Mouse (Mus musculus): ENCODE results near the gene Camk1d. TPM values are rescaled to one million over a fixed set of nuclear protein-coding genes. Genes with fewer than 3 reads are reported as not detected.

The Camk1d gene
- total and polyA plus RNA-seq, 3 experiments: 4.6 to 12.4 (median 4.8) TPM

- DNase-seq (ENCODE audit: extremely low read depth): no peak
- dilution Hi-C loops (cut with MboI; ENCODE audit: extremely low pct_ligation_motif_present, extremely low pct_unique_long_range_greater_than_20kb, low sequenced_read_pairs) (no loop called here), in situ Hi-C loops (cut with MboI; ENCODE audit: low pct_ligation_motif_present, low pct_unique_long_range_greater_than_20kb, low sequenced_read_pairs) (no loop called here)
- Histone ChIP-seq H3K36me3 (replicated peaks in 1 of 2; ENCODE audit: control insufficient read depth in 1 of 2, insufficient read depth in 1 of 2, low read length in 1 of 2) (peaks cover 0 to 38% of the 10 kb centered on the region in 2 experiments), H3K79me2 (replicated peaks; ENCODE audit: control insufficient read depth, extremely low read depth, insufficient read depth, poor library complexity, severe bottlenecking) (no peaks in the 10 kb centered on the region), H3K4me3 (replicated peaks in 1 of 3; ENCODE audit: low read depth in 2 of 3, low read length in 2 of 3, poor library complexity in 1 of 3) (no peak overlapping the region), H3K9me3 (replicated peaks; ENCODE audit: low read length) (peaks cover 3% of the 10 kb centered on the region), H3K4me2 (ENCODE audit: insufficient read depth, low read depth, poor library complexity, severe bottlenecking) (no peak overlapping the region), H3K27me3 (replicated peaks) (no peaks in the 10 kb centered on the region), H3K4me1 (ENCODE audit: control insufficient read depth in 1 of 2, insufficient read depth in 2 of 2) (peaks cover 0 to 12% of the 10 kb centered on the region in 2 experiments; a peak in 2 of 4 replicates), H3K9ac (ENCODE audit: insufficient read depth, low read depth) (no peak overlapping the region), H3K27ac (ENCODE audit: insufficient read depth, low read depth) (no peak overlapping the region)
- no peak for TF ChIP-seq E2F4 (IDR thresholded peaks at IDR 0.05; ENCODE audit: insufficient replicate concordance, low read depth, low read length)
- TF ChIP-seq NELFE (IDR thresholded peaks at IDR 0.05; ENCODE audit: low read depth, low read length): no peak
- TF ChIP-seq USF2 (conservative IDR thresholded peaks at IDR 0.05; ENCODE audit: low read depth, low read length): no peak
- no peak for TF ChIP-seq MAFK (IDR thresholded peaks at IDR 0.05; ENCODE audit: insufficient replicate concordance, low read length)
- TF ChIP-seq SIN3A (IDR thresholded peaks at IDR 0.05; ENCODE audit: low read length): no peak
- TF ChIP-seq ZMIZ1 (IDR thresholded peaks at IDR 0.05; ENCODE audit: low read depth, low read length): no peak
- TF ChIP-seq EP300 (IDR thresholded peaks at IDR 0.05; ENCODE audit: low read length): no peak
- TF ChIP-seq MAX (IDR thresholded peaks at IDR 0.05; ENCODE audit: low read length): no peak
- TF ChIP-seq MYC (IDR thresholded peaks at IDR 0.05; ENCODE audit: low read depth, low read length): no peak
- no peak for TF ChIP-seq BHLHE40 (IDR thresholded peaks at IDR 0.05; ENCODE audit: low read depth, low read length)
- TF ChIP-seq UBTF (IDR thresholded peaks at IDR 0.05; ENCODE audit: low read depth, low read length): no peak
- no peak for TF ChIP-seq CHD1 (IDR thresholded peaks at IDR 0.05; ENCODE audit: low read depth, low read length)
- no peak for TF ChIP-seq JUND (conservative IDR thresholded peaks at IDR 0.05; ENCODE audit: low read depth, low read length)
Measured at GRCm38 (mm10) chr2:5681302-5681701, 33.0 kb downstream of the Camk1d start.

- no peaks in the 10 kb centered on the region for H3K79me2 ChIP-seq (replicated peaks; ENCODE audit: control insufficient read depth, extremely low read depth, insufficient read depth, poor library complexity, severe bottlenecking)
- no peak overlapping the region for H3K9ac ChIP-seq (ENCODE audit: insufficient read depth, low read depth)
- in situ Hi-C loops (cut with MboI; ENCODE audit: low pct_ligation_motif_present, low pct_unique_long_range_greater_than_20kb, low sequenced_read_pairs): no loop called here
- H3K4me1 ChIP-seq (ENCODE audit: control insufficient read depth in 1 of 2, insufficient read depth in 2 of 2): peaks cover 0 to 12% of the 10 kb centered on the region in 2 experiments; a peak in 2 of 4 replicates
- no peak overlapping the region for H3K4me3 ChIP-seq (replicated peaks in 1 of 3; ENCODE audit: low read depth in 2 of 3, low read length in 2 of 3, poor library complexity in 1 of 3)
- peaks cover 3% of the 10 kb centered on the region for H3K9me3 ChIP-seq (replicated peaks; ENCODE audit: low read length)
- H3K27me3 ChIP-seq (replicated peaks): no peaks in the 10 kb centered on the region
- dilution Hi-C loops (cut with MboI; ENCODE audit: extremely low pct_ligation_motif_present, extremely low pct_unique_long_range_greater_than_20kb, low sequenced_read_pairs): no loop called here
- H3K27ac ChIP-seq (ENCODE audit: insufficient read depth, low read depth): no peak overlapping the region
- H3K4me2 ChIP-seq (ENCODE audit: insufficient read depth, low read depth, poor library complexity, severe bottlenecking): no peak overlapping the region
- DNase-seq (ENCODE audit: extremely low read depth): no peak
- peaks cover 0 to 57% of the 10 kb centered on the region in 2 experiments for H3K36me3 ChIP-seq (replicated peaks in 1 of 2; ENCODE audit: control insufficient read depth in 1 of 2, insufficient read depth in 1 of 2, low read length in 1 of 2)
- no peak for TF ChIP-seq MAZ (IDR thresholded peaks at IDR 0.05; ENCODE audit: low read depth, low read length)
- TF ChIP-seq GABPA (IDR thresholded peaks at IDR 0.05; ENCODE audit: insufficient replicate concordance, low read depth, low read length): no peak
Measured at GRCm38 (mm10) chr2:5679055-5679454, 35.3 kb downstream of the Camk1d start.
